Mouse (Mus musculus) fibroblast of lung, adult 2 months (primary cell): ENCODE measurements around the gene 2010109A12Rik.

Source experiments
- DNase-seq: peaks from one replicate; pipeline ENCODE4 v3.0.0-alpha.2; 2011; ENCODE audit warnings: low read depth

The 2010109A12Rik gene

DNA sequence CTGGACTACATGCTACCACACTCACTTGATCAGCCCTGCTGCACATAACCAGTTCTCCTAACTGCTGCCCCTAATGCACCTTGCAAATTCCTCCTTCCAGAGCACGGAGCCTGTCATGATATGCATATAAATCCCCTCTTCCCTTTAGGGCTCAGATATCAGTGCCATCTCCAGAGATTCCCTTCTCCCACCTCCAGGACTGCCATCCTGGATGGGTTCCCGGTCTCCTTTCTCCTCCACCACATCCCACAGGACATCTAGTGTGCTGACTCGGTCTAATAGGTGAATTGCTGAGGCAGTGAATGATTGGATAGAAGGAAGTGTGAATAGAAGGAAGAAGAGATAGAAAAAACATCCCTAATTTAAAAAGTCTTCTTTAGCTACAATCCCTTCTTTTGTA is 25.4 kb downstream of the 2010109A12Rik start:
- DNase-seq: no peak

DNA sequence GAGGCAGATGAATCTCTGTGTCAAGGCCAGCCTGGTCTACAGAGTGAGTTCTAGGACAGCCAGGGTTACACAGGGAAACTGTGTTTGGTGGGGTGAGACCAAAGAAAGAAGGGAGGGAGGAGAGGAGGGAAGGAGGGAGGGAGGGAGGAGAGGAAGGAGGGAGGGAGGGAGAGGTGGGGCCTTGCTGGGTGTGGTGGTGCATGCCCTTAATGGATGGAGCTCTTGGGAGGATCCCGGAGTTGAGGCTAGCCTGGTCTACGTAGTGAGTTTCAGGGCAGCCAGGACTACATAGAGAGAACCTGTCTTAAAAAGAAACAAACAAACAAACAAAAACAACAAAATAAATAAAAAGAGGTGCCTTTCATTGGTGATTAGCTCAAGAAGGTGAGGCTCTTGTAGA is 26.5 kb downstream of the 2010109A12Rik start:
- no peak for DNase-seq

GRCm38 (mm10) chr5:93234130-93234529 is 27.8 kb downstream of the 2010109A12Rik start:
- DNase-seq: no peak

DNA sequence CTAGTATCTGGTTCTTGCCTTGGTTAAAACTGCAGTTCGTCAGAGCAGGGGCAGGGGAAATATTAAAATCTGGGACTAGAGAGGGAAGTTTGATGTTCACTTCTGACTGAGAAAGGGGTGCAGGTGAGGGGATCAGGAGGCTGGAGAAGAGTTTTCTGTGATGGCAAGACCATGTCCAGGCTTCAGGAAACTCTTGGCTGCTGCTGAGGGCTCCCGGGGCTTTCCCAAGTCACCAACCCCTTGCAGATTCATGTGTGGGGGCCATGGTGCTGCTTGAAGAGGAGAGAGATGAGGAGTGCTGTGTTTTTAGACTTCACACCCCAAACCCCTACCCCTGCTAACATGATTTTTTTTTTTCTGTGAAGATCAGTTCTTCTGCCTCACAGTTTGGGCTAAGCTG is 28.3 kb downstream of the 2010109A12Rik start:
- DNase-seq: no peak

DNA sequence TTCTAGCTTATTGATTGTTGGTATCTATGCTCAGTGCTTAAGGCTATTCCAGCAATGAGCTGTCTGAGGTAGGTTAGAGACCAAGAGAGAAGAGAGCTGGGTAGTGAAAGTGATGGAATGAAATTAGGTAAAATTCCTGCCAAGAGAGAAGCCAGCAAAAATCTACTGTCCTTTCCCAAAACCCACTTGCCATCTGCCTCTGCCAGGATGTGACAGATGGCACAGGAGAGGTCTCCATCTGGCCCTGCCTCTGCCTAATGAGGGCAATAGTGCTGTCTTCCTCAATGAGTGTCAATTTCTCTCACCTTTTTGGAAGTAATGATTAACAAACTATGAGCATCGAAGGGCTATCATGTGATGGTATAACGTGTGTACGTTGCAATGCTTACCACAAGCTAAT is 29.6 kb downstream of the 2010109A12Rik start:
- DNase-seq: no peak

- no peak for DNase-seq
These were observed 30.2 kb downstream of the 2010109A12Rik start for GRCm38 (mm10) chr5:93236541-93236940.

DNA sequence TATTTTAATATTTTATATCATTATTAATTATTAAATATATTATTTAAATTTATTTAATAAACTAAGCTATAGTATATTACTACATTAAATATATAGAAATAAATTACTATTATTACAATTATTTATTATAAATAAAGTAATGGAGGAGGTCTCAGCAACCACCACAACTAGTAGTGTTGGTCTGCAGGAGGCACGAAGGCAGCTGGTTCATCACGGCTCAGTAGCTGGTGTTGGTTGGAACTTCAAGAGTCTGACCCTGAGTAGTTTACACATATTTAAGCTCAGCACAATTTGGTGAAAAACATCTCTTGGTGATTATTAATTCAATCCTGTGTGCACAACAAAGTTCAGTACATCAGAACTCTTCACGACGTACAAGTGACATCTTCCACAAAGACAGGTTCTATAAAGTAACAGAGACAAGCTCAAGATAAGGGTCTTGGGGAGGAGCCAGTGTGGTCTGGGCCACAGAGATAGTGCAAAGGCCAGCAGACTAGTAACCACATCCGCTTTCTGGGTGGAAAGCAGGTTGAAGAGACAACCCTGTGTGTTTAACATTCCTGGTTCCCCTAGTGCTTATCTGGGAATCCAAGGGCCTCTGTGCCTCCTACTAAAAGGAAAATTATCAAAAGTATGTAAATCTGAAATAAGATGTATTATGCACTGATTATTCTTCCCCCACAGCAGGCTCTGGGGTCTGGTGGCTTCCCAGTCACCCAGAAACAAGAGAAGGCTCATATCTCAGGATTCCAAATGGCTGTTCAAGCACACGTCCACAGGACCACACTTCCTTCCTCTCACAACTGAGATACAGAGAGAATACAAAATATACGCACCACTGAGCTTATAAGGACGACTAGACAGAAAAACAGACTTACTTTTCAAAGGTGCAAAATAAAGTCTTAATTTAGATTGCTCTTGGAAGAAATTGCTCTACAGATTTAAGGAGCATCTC is 33.5 kb downstream of the 2010109A12Rik start:
- DNase-seq: no peak

GRCm38 (mm10) chr5:93245280-93245679 is 39.0 kb downstream of the 2010109A12Rik start:
- DNase-seq: no peak

- DNase-seq: no peak
These were observed 43.7 kb downstream of the 2010109A12Rik start for GRCm38 (mm10) chr5:93249940-93250578.

GRCm38 (mm10) chr5:93251001-93251760 is 44.9 kb downstream of the 2010109A12Rik start:
- DNase-seq: no peak

DNA sequence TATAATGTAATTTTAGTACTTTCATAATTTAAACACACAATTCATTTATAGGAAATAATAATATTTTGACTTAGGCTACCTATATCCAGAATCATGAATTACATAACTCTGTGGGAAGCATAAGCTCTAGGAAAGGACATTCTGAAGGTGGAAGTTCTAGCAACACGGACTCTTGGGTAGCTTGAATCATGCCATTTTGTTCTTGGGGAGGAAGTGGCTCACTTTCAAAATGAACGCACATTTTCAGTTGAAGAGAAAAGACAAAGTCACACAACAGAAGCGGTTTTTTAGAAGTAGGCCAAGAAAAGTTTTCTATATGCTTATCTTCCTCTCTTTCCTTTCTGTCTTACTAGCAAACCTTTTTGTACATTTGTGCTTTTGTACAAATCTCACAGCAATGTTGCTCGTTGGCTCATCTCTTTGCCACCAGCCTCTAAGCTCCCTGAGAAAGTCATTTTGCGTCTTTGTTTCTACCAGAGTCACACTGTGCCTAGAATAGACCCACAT is 49.5 kb downstream of the 2010109A12Rik start:
- no peak for DNase-seq

DNA sequence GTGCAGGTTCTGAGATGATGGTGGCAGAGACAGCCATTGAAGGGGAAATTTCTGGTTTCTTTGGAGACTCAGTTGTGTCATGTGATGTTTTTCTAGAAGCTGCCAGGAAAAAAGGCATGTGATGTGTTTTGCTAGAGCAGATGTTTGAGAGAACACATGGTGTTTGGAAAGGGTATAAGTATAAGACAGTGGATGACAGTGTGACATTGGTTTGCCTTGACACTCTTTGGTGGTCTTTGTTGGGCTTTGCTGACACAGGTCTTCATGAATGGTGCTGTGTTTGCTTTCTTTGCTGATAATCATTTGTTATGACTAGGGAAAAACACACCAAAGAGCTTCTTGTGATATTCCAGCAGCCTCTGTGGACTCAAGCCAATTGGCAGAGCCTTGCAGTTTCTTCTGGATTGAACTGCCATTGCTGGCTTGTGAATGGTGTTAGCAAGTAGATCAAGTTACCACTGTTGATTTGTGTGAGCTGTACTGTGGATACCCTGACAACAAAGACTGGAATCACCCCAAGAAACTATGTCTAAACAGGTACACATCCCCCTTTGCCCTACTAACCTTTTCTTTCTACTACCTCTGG is 50.6 kb downstream of the 2010109A12Rik start:
- DNase-seq: no peak

DNA sequence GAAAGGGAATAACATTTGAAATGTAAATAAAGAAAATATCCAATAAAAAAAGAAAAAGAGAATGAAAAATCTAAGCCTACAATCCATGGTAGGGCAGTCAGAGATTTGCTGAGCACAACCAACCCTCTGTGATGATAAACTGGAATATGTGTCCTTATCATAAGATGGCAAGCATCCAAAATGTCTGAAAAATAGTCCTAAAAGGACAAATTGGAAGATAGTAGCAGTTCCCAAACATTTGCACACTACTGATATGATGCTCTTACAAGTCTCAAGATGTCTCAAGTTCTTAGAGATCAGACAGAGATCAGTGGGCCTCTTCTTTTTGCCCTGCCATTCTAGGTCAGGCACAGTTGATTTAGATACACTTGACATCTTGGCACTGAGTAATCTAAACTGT is 53.0 kb downstream of the 2010109A12Rik start:
- no peak for DNase-seq

DNA sequence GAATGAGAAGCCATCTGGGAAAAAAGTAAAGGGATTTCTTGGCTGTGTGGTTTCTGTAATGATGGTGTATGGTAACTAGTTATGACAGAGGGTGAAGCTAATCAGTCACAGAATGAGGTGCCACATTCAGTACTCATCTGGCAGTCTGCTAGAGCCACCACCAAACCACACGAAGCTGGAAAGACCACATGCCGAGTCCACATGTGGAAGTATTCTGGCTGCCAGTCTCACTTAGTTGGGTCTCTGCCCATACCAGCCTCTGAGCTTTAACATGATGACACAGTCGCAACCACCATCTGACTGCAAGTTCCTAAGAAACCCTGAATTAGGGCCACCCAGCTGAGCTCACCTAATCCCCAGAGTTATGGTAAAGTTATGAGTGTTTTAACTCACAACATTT is 54.7 kb downstream of the 2010109A12Rik start:
- DNase-seq: peak; percentile 53

- no peak for DNase-seq
These were observed 56.4 kb downstream of the 2010109A12Rik start for GRCm38 (mm10) chr5:93262751-93263150.
